Mouse (Mus musculus): ENCODE measurements around the gene Gna14.

Gna14 gene

GRCm38 (mm10) chr19:16518569-16518968 is 83.0 kb downstream of the Gna14 start:
- no peak for DNase-seq

- no peak for DNase-seq
Observed at GRCm38 (mm10) chr19:16520608-16521007, 85.0 kb downstream of the Gna14 start.

- no peak for DNase-seq
Observed at GRCm38 (mm10) chr19:16526302-16526880, 90.8 kb downstream of the Gna14 start.

- no peak for DNase-seq
Observed at GRCm38 (mm10) chr19:16527031-16527430, 91.5 kb downstream of the Gna14 start.

- DNase-seq = no peak
Observed at GRCm38 (mm10) chr19:16528225-16528828, 92.8 kb downstream of the Gna14 start.

GRCm38 (mm10) chr19:16529293-16529920 is 93.8 kb downstream of the Gna14 start:
- peak in 1 of 2 experiments; percentile 9 for DNase-seq

- DNase-seq = no peak
Observed at GRCm38 (mm10) chr19:16529999-16530398, 94.4 kb downstream of the Gna14 start.

- no peak for DNase-seq
Observed at GRCm38 (mm10) chr19:16534311-16534710, 98.7 kb downstream of the Gna14 start.

- no peak for DNase-seq
Observed at GRCm38 (mm10) chr19:16538416-16538815, 102.9 kb downstream of the Gna14 start.

GRCm38 (mm10) chr19:16543688-16544087 is 108.1 kb downstream of the Gna14 start:
- no peak for DNase-seq

GRCm38 (mm10) chr19:16556988-16557387 is 121.4 kb downstream of the Gna14 start:
- DNase-seq = no peak

- DNase-seq = peak; percentile 7 to 21
Observed at GRCm38 (mm10) chr19:16557971-16558370, 122.4 kb downstream of the Gna14 start.

GRCm38 (mm10) chr19:16558570-16558969 is 123.0 kb downstream of the Gna14 start:
- DNase-seq = no peak

GRCm38 (mm10) chr19:16559243-16559896 is 123.8 kb downstream of the Gna14 start:
- no peak for DNase-seq

- DNase-seq = no peak
Observed at GRCm38 (mm10) chr19:16562676-16563075, 127.1 kb downstream of the Gna14 start.

- DNase-seq = no peak
Observed at GRCm38 (mm10) chr19:16576790-16577189, 141.2 kb downstream of the Gna14 start.

GRCm38 (mm10) chr19:16579656-16580260 is 144.2 kb downstream of the Gna14 start:
- DNase-seq = no peak

GRCm38 (mm10) chr19:16580501-16580900 is 144.9 kb downstream of the Gna14 start:
- DNase-seq = no peak

- DNase-seq = no peak
Observed at GRCm38 (mm10) chr19:16584546-16584945, 149.0 kb downstream of the Gna14 start.

GRCm38 (mm10) chr19:16585379-16585778 is 149.8 kb downstream of the Gna14 start:
- DNase-seq = peak; percentile 20 to 44

- DNase-seq = peak in 1 of 2 experiments; percentile 18
Observed at GRCm38 (mm10) chr19:16593256-16593974, 157.9 kb downstream of the Gna14 start.

- no peak for DNase-seq
Observed at GRCm38 (mm10) chr19:16593975-16594317, 158.4 kb downstream of the Gna14 start.

- DNase-seq = no peak
Observed at GRCm38 (mm10) chr19:16597216-16597615, 161.7 kb downstream of the Gna14 start.

Measured in cerebellum, postnatal 14 days (tissue).